Mouse (Mus musculus): ENCODE results near the gene Gpx7.

GRCm38 (mm10) chr4:108379476-108379875 is 27.3 kb downstream of the Gpx7 start:
- no peak for TF ChIP-seq CTCF (IDR thresholded peaks at IDR 0.05; ENCODE audit: low read depth)
- TF ChIP-seq EP300 (IDR thresholded peaks at IDR 0.05; ENCODE audit: low read depth): no peak

Measured in liver, embryonic 14.5 days (tissue).